Mouse (Mus musculus) liver, adult 2 months (tissue): Measurements from ENCODE around the gene Pla2g4b. TPM values are rescaled to one million over a fixed set of nuclear protein-coding genes. Genes with fewer than 3 reads are reported as not detected.

Experiments used
- DNase-seq: peaks from one replicate; pipeline ENCODE4 v3.0.0-alpha.2; 2011; ENCODE audit warnings: low read depth, low spot score; ENCODE audit errors: extremely low read depth
- H3K27ac ChIP-seq: fragments of 200-500 bp; replicated peaks from 2 replicates; pipeline ENCODE4 v1.5.1; 2012; ENCODE audit warnings: low read depth, mild to moderate bottlenecking, control low read depth, inconsistent platforms, low read length; ENCODE audit not compliant: insufficient read depth
- H3K27me3 ChIP-seq: fragments of 200-500 bp; 2 replicates; pipeline ENCODE4 v1.6.1; 2012; ENCODE audit warnings: mild to moderate bottlenecking, moderate library complexity, low read length, inconsistent platforms; ENCODE audit not compliant: control insufficient read depth, insufficient read depth
- H3K36me3 ChIP-seq: fragments of 200-500 bp; 2 replicates; pipeline ENCODE4 v1.6.1; 2012; ENCODE audit warnings: low read length, inconsistent platforms; ENCODE audit not compliant: control insufficient read depth, insufficient read depth
- H3K4me1 ChIP-seq: fragments of 200-500 bp; 2 replicates; pipeline ENCODE4 v1.6.1; 2011; ENCODE audit warnings: low read length; ENCODE audit not compliant: control insufficient read depth, insufficient read depth
- H3K4me3 ChIP-seq: fragments of 200-500 bp; 2 replicates; pipeline ENCODE4 v1.5.1; 2011; ENCODE audit warnings: low read depth, mild to moderate bottlenecking, control low read depth, low read length, moderate library complexity; ENCODE audit not compliant: insufficient read depth
- H3K79me2 ChIP-seq: fragments of 200-500 bp; 2 replicates; pipeline ENCODE4 v1.6.1; 2012; ENCODE audit warnings: inconsistent platforms, mild to moderate bottlenecking, low read length, moderate library complexity; ENCODE audit not compliant: control insufficient read depth, insufficient read depth
- H3K9ac ChIP-seq: fragments of 200-500 bp; 2 replicates; pipeline ENCODE4 v1.6.1; 2012; ENCODE audit warnings: low read depth, mild to moderate bottlenecking, control low read depth, inconsistent platforms, low read length
- CTCF ChIP-seq: fragments of 200-500 bp; IDR thresholded peaks from 2 replicates; pipeline ENCODE4 v1.5.1; 2011; ENCODE audit warnings: low read depth, low read length, control low read depth
- POLR2A ChIP-seq: fragments of 200-500 bp; IDR thresholded peaks from 2 replicates; pipeline ENCODE4 v1.6.1; 2011; ENCODE audit warnings: low read length, control low read depth; ENCODE audit not compliant: insufficient read depth; ENCODE audit errors: extremely low read depth
- WGBS: fragments of 180-500 bp; shearing (Covaris S2); methylation state at CpG from one replicate; pipeline ENCODE4 v1.1.7; 2018; 5-methylcytosine and 5-hydroxymethylcytosine counted together
- polyA plus RNA-seq: library from polyadenylated mRNA; depleted of rRNA; stranded (reverse); fragments of >200 nt; gene quantifications from 2 replicates; pipeline ENCODE4 v1.2.3, GENCODE M21; 2012
- total RNA-seq: library from RNA; depleted of rRNA; stranded (reverse); fragments of >200 nt; gene quantifications from 2 replicates; pipeline ENCODE4 v1.2.3, GENCODE M21; 2014

Pla2g4b gene
- total and polyA plus RNA-seq, 2 experiments, result 0.37 to 2.0 TPM

DNA sequence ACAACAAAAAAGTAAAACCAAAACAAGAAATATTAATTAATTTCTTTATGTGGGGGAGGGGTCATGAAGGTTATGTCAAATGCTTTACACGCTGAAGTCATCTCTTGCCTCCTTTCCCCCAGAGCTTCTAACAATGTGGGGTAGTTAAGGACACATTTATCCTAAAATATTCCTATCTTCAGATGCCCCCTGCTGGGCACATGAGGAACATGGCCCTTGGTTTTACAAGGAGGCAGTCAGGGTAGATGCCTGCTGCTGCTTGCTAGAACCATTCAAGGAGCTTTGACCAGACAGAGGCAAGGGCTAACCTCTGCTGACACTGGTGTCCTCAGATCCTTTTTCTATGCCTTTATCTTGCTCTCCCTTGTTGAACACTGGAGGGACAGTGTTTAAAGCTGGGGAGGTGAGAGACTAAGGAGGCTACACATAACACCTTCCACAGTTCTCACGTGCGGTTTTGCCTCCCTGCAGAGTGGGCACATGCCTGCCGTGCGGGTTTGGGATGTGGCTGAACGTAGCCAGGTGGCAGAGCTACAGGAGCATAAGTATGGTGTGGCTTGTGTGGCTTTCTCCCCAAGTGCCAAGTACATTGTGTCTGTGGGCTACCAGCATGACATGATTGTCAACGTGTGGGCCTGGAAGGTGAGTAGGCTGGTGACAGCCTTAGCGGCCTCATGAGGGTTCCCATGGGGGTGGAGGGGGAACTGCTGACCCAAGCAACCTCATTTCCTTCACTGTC is 21.6 kb upstream of the Pla2g4b start:
- no peak overlapping the region for H3K27ac ChIP-seq
- no peaks in the 10 kb centered on the region for H3K79me2 ChIP-seq
- 83% methylated on average over 8 of the region's 8 CpGs for WGBS
- TF ChIP-seq POLR2A (no peak), CTCF (peak; percentile 60; the same call in 1 of the 2 replicates)
- peaks cover 6% of the 10 kb centered on the region; the same call in 1 of the 2 replicates for H3K36me3 ChIP-seq
- H3K4me3 ChIP-seq, result no peak overlapping the region
- no peaks in the 10 kb centered on the region for H3K27me3 ChIP-seq
- no peaks in the 10 kb centered on the region; the same call in 1 of the 2 replicates for H3K4me1 ChIP-seq
- peak; percentile 47 for DNase-seq
- no peak overlapping the region for H3K9ac ChIP-seq

DNA sequence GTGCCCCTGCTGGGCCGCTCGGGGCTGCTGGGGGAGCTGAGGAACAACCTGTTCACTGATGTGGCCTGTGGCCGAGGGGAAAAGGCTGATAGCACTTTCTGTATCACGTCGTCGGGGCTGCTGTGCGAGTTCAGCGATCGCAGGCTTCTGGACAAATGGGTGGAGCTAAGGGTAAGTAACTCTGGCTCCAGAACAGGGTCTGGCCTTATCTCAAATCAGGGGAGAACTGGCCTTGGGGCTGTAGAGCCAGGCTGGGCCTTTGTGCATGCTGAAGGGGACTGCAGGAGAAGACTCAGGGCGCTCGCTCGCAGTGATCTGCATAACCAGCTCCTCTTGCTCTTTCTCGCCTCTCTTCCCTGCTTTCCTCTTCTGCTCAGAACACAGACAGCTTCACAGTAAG is 20.3 kb upstream of the Pla2g4b start:
- TF ChIP-seq CTCF, result no peak
- TF ChIP-seq POLR2A, result no peak
- Histone ChIP-seq H3K9ac (no peak overlapping the region), H3K27me3 (no peaks in the 10 kb centered on the region), H3K4me3 (no peak overlapping the region), H3K27ac (no peak overlapping the region), H3K36me3 (peaks cover 7% of the 10 kb centered on the region; the same call in 1 of the 2 replicates), H3K79me2 (no peaks in the 10 kb centered on the region), H3K4me1 (no peaks in the 10 kb centered on the region; the same call in 1 of the 2 replicates)
- no peak for DNase-seq
- 94% methylated on average over 13 of the region's 13 CpGs for WGBS

DNA sequence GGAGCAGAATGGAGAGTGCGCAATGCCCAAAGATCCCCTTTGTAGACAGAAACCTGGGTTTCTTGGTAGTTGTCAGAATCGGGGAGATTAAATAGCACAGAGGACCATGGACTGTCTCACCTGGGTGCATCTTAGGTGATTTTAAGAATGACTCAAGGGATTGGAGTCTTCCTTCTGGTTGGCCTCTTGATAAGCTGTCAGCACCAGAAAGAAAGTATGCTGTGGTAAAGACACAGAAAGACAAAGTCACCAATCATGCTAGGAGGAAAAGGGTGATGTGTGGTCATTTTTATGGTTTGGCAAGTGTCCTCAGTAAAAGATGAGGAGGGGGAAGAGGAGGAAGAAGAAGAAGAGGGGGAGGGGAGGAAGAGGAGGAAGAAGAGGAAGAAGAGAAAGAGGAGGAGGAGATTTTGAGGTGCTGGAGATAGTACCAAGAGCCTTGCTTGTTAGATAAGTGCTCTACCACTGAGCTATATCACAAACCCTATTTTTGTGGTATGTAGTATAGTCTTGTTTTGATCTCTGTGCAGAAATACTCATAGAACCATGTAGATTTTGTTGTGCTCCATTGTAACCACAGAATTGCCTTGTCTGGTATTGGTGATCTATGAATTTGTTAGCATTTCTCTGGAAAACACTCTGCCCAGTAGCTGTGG is 19.3 kb upstream of the Pla2g4b start:
- H3K4me1 ChIP-seq, result no peaks in the 10 kb centered on the region; the same call in 1 of the 2 replicates
- no peak overlapping the region for H3K9ac ChIP-seq
- whole genome bisulfite sequencing, result 97% methylated on average over 2 of the region's 2 CpGs
- DNase-seq, result no peak
- peaks cover 9% of the 10 kb centered on the region; the same call in 1 of the 2 replicates for H3K36me3 ChIP-seq
- no peaks in the 10 kb centered on the region for H3K27me3 ChIP-seq
- no peak for TF ChIP-seq CTCF
- TF ChIP-seq POLR2A, result no peak
- no peak overlapping the region for H3K4me3 ChIP-seq
- H3K27ac ChIP-seq, result no peak overlapping the region
- no peaks in the 10 kb centered on the region for H3K79me2 ChIP-seq

DNA sequence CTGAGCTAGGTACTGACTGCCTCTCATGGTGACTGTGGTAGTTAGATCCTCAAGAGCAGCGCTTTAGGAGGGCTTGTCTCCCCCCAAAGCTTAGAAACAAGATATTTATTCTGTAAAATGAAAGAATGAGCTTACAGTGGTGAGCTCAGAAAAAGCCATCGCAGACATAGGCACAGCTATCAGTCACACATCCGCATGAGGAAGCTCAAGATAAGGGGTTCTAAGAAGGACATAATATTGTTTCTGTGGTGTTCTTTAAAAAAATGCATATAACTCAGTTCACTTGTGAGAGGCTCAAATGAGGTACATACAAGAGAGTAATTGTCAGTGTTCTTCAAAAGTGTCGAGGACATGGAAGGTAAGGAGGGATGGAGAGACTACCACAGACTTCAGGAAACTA is 17.3 kb upstream of the Pla2g4b start:
- Histone ChIP-seq H3K9ac (no peak overlapping the region), H3K36me3 (peaks cover 9% of the 10 kb centered on the region; the same call in 1 of the 2 replicates), H3K27me3 (no peaks in the 10 kb centered on the region), H3K4me3 (no peak overlapping the region), H3K79me2 (no peaks in the 10 kb centered on the region), H3K27ac (no peak overlapping the region), H3K4me1 (no peaks in the 10 kb centered on the region)
- no peak for DNase-seq
- TF ChIP-seq POLR2A (no peak), CTCF (no peak)
- WGBS, result 84% methylated on average over 4 of the region's 4 CpGs

DNA sequence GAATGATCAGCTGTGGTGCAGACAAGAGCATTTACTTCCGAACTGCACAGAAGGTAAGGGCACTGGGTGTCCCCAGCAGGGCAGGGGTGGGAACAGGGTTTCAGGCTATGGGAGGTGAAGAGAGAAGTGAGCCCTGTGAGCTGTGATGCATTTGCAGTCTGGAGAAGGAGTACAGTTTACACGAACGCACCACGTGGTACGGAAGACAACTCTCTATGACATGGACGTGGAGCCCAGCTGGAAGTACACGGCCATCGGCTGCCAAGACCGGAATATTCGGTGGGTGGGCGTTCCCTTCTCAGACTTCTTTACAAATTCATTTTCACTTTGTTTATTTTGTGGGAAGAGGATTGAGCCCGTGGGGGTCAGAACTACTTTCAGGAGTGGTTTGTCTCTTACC is 15.6 kb upstream of the Pla2g4b start:
- Histone ChIP-seq H3K4me1 (no peaks in the 10 kb centered on the region), H3K36me3 (peaks cover 9% of the 10 kb centered on the region; the same call in 1 of the 2 replicates), H3K27ac (no peak overlapping the region), H3K9ac (no peak overlapping the region), H3K4me3 (no peak overlapping the region), H3K79me2 (no peaks in the 10 kb centered on the region), H3K27me3 (no peaks in the 10 kb centered on the region)
- DNase-seq, result no peak
- no peak for TF ChIP-seq CTCF
- no peak for TF ChIP-seq POLR2A
- WGBS, result 90% methylated on average over 12 of the region's 12 CpGs
